Mouse (Mus musculus) cerebellum, postnatal 4 days (tissue): Measurements from ENCODE around the gene Tlr5.

Source experiments
- DNase-seq, 2 experiments: peaks; one replicate each; pipeline ENCODE4 v3.0.0; 2022; ENCODE audit warnings: low spot score in 2 of 2, mixed read lengths in 1 of 2

Tlr5 gene

DNA sequence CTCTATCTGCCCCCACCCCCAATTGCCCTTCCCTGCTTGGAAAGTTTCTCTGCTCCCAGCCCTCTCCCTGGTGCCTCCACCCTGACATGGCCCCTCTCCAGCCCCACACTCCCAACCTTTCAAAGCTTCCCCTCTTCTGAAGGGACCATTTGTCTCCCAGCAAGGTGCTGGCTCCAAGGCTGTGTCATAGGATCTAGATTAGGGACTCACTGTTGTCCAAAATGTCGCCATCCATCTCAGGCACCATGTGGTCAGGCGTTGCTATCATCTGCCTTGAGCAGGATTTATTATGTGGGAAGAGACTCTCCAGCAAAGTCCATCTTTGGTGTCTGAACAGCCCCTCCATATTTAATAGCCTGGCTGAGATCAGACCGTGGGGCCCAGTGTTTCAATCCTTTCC lies 34.1 kb downstream of the Tlr5 start:
- no peak for DNase-seq

DNA sequence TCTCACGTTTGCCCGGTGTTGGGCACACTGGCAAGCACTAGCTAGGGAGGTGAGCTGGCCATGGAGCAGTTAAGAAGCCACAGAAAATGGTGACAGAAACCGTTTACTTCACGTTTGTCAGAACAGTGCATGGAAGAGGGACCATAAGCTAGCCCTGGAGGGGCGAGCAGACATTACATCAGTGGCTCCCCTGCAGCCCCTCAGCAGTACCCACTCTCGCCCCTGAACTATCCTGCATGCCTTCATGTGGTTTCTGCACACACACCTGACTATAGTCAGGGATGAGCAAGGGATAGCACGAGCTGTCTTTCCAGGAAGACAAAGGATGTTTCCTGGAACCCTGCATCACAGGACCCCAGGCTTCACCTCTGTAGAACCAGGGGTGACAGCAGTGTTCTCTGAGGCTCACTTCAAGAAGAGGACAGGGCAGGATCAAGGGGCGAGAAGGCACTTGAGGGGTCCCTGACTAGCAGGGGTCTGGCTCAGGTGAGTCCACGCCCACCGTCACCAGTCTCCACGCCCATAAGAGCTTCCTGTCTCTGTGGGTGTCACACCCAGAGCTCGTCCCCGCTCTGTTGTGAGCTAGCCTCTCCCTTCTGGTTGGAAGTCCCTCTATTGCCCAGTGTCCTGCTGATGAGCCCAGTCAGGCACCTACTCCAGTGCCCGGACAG lies 35.6 kb downstream of the Tlr5 start:
- no peak for DNase-seq

DNA sequence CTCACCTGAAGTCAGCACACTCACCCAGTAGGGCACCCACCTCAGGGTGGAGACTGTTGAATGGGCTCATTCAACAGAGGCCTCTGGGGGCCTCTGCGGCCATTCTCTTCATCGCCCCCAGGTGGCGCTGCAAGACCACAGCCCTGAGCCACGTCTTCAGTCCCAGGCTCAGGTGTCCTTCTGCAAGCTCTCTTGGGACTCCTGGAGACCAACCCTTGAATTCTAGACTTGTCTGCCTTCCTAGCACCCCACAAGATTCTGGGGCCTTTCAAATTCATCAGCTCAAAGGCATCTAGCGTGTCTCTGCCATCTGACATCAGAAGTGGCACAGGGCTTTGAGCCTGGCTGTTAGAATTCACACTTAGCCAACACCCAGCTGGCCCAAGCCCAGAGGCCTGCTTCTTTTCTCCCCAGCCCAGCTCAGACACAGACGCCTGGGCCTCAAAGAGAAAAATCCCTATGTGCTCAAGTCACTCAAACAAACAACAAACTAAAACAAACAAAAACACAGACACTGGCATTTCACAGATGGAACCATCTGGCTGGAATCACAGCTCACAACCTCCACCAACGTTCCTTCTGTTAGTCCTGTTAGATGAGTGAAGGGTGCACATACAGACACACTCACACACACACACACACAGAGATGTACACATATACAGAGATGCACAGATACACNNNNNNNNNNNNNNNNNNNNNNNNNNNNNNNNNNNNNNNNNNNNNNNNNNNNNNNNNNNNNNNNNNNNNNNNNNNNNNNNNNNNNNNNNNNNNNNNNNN lies 36.6 kb downstream of the Tlr5 start:
- DNase-seq: peak; percentile 47 to 67
